Mouse (Mus musculus) stomach, postnatal 0 days (tissue): ENCODE measurements around the gene Spr.

Experiments
- CTCF ChIP-seq: IDR thresholded peaks from 2 replicates; pipeline ENCODE4 v1.5.1; 2016; ENCODE audit warnings: antibody characterized with exemption, low read depth, mild to moderate bottlenecking, moderate library complexity
- EP300 ChIP-seq: optimal IDR thresholded peaks from 2 replicates; pipeline ENCODE3; 2016; ENCODE audit warnings: antibody characterized with exemption

- TF ChIP-seq CTCF (peak; percentile 21), EP300 (no peak)
Observed at GRCm38 (mm10) chr6:85139534-85139933, 2.0 kb upstream of the Spr start.
